Mouse (Mus musculus) layer of hippocampus, adult 8-10 months (tissue): ENCODE measurements around the gene Hectd1. TPM values are rescaled to one million over a fixed set of nuclear protein-coding genes. Genes with fewer than 3 reads are reported as not detected.

Source experiments
- DNase-seq, 2 experiments: peaks; one replicate each; pipeline ENCODE4 v3.0.0; 2022; ENCODE audit warnings: low spot score in 2 of 2
- total RNA-seq, 4 experiments: library from RNA; stranded (reverse); gene quantifications; 2 replicates each; pipeline ENCODE4 v1.2.4; 2022

Gene Hectd1
- total RNA-seq, 4 experiments from 2014 or later: 76.0 to 86.8 (median 83.3) TPM

DNA sequence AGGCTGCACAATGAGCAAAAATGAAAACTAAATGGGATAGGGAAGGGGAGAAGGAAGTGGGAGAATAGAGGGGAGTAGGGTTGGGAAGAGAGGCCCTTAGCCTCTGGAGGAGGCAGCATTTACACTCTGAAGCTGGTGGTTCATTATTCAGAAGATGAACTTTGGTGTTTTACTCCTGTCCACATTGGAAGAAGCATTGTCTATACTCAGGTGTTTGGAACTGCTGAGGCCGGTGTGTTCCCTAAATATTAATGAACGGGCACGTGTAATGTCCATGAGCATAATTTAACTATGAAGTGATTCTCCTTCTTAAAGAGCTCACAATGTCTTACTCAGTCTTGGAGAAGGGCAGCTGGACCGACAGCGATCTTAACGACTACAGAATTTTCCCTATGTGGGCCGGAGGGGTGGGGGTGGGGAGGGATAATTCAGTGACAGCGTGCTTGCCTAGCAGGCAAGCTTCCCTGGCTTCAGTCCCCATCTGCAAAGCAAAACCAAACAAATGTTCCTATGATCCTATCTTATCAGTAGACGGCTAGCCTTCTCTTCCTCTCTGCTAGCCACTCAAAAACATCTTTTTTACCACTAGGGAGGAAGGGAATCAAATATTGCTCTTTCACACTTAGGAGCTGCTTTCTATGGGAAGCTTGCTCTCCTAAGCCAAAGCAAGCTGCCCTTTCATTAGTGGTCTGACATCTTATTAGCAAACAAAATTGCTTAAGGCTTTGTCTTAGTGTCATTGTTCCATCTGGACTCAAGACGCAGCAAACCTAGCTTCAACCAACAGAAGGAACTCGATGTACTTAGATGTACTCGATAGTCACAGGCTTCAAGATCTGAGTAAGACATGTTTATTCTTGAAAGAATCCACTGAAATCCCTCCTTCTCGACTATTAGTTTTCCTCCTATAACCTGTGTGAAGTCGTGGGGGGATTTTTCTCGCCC is 14.5 kb upstream of the Hectd1 start:
- DNase-seq: no peak

DNA sequence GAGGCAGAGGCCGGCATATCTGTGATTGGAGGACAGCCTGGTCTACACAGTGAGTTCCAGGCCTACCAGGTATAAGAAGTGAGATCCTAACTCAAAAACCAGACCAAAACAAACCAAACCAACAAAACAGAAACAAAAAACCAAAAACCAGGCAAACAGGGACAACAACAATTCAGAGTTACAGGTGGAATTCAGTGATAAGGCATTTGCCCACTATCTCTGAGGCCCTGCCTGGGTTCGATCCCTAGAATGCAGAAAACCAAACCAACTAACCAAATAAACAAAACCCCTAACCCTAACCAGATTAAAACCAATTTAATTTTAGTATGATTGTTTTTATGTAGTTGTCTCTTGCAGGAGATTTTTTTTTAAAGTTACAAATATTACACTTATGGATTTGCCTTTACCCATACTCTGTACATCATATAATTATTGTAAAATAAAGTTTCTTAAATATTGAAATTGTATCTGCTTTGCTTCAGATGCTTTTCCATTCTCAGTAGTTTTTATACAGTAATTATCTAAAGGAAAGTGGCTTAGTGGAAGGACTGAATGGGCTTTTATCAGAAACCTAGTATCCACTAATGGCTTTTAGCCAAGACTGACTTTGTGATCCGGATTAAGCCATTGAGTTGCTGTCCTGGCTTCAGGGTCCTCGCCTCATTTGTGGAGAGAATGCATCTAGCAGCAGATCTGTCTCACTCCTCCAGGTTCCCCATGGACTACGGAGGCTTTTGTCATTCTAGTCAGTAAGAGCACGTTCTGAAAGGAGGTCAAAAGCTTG is 12.9 kb upstream of the Hectd1 start:
- no peak for DNase-seq

DNA sequence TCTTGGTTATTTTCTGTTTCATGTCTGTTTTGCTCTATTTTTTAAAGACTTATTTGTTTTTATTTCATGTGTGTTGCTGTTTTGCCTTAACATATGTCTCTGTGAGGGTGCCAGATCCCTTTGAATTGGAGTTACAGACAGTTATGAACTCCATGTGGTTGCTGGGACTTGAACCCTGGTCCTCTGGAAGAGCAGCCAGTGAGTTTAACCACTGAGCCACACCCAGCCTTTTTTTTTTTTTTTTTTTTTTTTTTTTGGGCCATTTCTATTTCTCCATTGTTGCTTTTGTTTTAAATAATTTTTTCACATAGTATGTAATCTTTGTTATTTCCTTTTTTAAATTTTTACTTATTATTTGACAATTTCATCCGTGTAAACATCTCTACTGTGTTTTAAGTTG is 10.5 kb upstream of the Hectd1 start:
- no peak for DNase-seq

DNA sequence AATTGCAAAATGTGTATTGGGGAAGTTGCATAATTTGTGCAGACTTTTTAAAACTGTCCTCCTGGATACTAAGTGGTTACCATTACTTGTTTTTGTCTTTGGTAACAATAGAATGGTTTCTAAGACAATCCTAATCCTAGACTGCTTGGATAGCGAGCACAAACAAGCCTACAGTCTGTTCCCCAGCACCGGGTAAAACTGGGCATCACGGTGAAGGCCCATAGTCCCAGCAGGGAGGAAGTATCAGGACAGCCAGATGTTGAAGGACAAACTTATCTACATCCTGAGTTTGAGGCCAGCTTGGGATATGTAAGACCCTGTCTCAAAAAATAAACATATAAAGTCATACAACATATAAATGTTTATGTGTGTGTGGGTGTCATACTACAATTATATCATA is 5.9 kb upstream of the Hectd1 start:
- no peak for DNase-seq

DNA sequence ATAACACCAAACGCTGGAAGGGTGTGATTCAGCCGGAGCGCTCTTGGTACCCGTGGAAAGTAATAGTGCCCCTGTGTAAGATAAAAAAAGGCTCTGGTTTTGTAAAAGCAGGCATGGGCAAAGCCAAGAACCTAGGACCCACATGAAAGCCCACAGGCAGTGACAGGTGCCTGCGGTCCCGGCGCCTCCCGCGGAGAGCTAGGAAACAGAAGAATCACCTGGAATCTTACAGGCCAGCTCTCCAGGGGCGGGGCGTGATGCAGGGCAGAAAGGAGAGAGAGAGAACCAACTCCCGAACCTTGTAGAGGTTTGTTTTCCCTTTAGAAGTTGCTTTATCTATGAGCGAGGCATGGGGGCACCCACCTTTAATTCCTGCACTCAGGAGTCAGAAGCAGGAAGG is 2.6 kb upstream of the Hectd1 start:
- no peak for DNase-seq

DNA sequence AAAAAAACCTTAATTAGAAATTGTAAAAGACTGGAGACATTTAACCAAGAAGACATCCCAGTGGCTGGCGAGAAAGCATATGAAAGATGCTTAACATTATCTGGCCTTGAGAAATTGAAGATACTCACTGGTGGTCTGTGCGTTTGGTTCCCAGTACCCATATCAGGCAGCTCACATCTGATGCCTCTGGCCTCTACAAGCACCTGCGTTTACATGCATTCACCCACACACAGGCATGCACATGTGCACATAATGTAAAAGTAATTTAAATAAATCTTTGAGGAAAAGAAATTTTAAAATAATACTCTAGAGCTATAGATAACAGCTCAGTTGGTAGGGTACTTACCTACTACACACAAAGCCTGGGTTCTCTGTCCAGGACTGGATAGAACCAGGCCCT is 2.0 kb upstream of the Hectd1 start:
- DNase-seq: no peak

DNA sequence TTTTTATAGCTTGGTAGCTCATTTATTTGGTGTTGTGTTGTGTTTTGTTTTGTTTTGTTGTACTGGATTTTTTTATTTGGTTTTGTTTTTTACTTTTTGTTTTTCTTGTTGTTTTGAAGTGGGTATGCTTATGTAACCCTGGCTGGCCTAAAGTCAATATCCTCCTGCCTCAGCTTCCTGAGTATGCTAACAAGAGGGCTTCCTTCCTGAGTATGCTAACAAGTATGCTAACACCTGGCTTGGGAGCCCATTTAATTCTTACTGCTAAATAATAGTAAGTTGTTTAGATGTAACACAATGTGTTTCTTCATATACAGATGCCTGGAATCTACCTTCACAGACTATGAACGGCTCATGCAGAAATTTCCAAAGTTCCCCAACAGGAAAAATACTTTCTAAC is 1.3 kb upstream of the Hectd1 start:
- DNase-seq: no peak

DNA sequence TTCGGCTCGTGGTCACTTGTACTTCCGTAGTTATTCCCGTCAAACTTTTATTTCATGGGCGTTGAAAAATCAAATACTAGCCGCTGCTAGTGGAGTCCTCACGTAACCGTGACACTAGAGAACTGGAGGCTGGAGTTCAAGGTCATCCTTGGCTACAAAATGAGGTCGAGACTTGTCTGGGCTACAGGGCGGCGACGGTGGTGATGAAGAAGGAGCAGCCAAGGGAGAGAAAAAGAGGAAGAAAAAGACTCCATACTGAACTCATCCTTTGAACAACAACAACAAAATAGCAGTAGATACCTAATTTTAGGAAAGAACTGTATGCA is 704 bp upstream of the Hectd1 start:
- DNase-seq: no peak

DNA sequence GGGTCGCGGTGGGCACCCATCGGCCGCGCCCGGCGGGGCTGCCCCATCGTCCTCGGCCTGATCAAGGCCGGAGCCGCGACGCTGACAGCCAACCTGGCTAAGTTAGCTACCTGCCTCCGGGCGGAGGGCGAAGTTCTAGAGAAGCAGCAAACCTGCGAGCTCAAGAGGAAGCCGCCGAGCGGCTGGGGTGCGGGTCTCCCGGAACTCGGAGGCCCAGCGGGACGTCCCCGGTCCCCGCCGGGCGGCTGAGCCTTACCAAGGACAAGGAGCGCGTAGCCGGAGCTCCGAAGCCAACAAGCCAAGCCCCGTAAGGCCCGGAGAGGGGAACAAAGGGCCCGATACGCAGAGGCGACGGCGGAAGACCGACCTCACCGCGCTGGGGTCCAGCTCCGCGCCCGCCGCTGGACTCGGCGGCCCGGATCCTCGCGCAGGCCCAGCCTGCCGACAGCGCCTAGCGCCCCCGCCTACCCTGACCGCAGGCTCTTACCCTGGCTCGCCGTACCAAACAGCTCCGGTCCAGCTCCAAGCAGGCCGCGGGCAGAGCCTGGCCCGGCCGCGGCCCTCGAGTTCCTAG is 533 bp downstream of the Hectd1 start:
- DNase-seq: no peak

DNA sequence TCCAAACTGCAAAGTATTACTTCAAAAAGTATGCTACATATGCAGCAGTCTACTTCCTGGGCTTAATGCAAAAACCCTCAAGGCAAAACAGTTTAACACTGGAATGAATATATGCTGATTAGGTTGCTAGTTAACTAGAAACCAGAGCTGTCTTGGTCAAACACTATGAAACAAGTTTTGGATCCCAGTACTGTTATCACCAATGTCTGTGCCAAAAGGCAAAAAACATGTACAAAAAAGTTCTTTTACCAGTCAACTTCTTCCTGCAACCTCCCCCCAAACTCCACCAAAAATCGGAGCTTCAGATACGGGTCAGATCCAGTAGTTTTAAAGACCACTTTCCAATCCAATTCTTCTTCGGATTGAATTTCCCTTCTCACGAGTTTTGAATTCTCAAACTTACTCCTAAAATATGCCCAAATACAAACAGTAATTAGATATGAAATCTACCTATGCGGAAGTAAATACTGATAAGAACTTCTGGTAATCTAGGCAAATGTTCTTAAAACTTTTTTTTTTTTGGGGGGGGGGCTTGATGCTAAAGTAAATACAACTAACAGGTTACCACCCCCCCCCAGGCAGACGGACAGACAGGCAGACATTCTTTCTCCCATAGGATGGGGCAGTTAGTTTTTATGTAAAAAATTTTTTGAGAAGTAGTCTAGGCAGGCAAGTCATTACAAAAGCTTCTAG is 1.2 kb downstream of the Hectd1 start:
- DNase-seq: no peak

DNA sequence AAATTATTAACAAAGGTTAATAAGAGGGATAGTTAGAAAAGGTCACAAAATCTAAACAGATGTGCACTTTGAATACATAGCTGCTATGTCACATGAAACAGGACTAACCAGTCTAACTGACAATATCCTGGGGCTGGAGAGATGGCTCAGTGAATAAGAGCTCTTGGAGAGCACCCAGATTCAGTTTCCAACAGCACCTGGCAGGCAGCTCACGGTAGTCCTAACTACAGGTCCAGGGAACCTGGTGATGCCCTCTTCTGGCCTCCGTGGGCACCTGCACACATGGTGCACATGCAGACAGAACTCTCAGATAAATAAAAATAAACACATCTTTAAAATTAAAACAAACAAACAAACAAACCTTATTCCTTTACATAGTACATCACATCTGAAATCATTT is 4.0 kb downstream of the Hectd1 start:
- DNase-seq: no peak

DNA sequence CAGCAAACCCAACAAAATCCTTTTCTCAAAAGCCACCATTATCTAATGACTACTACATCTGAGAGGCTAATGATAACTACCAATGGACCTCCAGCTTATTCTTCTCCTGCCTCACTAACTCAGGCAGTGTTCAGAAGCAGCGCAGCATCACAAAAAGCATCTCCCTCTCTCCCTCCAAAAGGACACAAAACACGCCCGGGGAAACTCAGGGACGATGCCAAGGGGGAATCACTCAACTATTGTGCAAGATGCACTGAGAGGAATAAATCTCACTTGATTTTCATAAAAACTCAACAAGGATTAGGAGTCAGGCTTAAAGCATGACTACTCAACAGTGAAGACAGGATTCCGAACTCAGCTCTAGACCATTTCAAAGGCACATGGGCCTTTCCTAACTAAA is 6.0 kb downstream of the Hectd1 start:
- DNase-seq: no peak

DNA sequence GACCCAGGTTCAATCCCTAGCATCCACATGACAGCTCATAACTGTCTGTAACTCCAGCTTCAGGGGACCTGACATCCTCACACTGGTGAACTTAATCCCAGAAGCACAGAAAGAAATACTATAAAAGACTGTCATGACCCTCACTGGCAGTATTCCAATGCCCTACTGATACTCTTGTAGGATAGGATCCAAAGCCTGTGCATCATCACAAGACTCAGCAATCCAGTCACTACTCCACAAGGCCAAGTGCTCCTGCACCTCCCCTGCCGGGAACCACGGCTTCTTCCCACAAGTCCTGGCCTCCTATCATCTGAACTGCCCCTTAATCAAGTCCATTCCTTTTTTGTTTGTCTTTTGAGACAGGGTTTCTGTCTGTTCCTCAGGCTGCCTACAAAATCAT is 6.5 kb downstream of the Hectd1 start:
- DNase-seq: no peak

DNA sequence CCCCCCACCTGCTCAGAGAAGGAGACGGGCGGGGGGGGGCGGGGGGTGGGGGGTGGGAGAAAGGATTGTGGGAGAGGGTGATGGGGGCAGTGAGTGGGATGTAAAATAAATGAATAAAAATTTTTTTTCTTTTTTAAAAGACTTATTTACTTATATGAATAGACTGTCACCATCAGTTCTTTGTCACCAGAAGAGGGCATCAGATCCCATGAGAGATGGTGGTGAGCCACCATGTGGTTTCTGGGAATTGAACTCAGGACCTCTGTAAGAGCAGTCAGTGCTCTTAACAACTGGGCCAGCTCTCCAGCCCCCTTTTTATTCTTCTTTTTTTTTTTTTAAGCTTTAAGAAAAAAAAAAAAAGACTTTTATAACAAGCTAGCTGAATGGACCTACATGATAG is 7.1 kb downstream of the Hectd1 start:
- DNase-seq: no peak

DNA sequence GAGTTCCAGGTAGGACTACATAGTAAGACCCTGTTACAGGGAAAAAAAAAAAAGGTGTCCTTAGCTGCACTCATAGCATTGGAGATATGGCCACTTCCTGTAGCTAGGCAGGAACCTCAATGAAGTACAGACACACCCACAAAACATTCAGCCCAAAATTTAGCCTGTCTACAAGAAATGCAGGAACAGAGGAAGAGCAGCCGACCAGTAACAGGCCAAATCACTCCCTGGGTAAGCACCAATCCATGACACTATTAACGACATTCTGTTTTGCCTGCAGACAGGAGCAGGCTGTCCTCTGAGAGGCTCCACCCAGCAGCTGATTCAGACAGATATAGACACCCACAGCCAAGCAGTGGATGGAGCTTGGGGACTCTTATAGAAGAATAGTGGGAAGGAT is 8.1 kb downstream of the Hectd1 start:
- DNase-seq: no peak

DNA sequence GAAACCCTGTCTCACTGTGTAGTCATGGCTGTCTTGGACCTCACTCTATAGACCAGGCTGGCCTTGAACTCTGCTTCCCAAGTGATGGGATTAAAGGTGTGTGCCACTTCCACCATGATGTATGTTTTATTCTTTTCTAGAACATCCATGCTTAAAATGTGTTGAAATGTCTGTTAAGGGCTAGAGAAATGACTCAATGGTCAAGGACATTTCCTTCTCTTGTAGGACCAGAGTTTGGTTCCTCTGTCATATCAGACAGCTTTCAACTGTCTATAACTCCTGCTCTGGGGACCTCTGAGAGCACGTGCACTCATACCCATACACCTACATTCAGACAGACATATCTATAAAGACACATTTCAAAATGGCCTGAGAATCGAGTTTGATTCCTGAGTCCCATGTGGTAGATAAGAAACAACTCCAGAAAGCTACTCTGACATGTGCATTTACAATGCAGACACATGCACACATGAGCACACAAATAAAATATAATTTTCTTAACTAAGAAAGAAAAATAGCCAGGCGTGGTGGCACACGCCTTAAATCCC is 9.3 kb downstream of the Hectd1 start:
- no peak for DNase-seq

DNA sequence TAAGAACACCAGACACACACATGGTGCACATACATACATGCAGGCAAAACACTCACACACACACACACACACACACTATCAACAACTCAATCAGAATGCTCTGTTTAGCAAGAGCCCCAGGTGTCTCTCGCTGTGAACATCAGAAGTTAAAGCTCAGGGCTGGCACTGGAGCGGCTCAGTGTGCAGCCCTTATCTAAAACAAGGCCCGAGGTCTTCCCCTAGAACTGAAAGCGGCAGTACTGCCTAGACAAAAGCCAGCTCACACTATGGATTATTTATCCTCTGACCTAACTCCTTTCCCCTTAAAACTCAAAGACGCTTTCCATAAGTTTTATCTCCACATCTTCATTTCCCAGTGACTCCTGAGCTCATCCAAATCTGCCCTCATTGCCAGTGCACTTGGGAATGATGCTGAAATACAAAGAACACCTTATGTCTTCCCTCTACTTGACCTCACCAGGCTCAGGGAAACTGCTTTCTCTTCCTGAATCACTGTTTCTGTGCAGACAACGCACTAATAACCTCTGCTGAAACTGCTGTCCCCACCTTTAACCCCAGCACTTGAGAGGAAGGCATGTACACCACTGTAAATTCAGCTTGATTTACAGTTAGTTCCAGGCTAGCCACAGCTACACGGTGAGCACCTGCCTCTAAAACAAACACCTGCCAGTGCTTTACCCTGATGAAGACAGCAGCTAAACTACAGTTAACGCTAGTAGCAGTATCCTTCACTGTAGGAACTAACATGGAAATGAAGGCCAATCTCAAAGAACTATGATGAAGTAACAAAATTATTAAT is 11.3 kb downstream of the Hectd1 start:
- DNase-seq: no peak

DNA sequence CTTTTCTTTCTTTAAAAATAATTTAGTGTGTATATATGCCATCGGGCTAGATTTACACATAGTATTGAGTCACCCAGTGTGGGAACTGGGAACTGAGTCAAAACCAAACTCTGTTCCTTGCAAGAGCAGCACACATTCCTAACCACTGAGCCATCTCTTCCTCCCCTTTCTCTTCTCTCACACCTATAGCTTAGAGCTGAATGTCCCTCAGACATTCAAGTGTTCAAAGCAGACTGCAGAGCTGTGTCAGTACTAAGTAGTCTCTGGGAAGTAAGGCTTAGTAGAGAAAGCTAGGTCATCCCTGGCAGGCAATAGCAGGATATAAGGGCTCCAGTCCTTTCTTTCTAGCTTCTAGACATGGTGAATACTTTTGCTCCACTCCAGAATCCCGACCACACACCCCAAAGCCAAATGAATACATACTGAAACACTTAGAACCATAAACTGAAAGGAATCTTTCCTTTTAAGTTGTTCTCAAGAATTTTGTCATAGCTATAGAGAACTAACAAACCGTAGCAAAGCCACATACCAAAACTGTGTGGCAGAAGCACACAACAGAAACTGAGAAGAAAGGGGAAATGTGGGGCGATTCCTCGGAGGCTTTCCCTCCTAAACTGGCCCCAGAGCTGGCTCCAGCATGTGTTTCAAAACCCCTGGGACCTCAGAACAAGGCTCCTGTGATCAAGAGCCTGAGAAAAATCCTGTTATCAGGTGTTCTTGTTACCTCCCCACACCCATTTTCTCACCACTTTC is 17.8 kb downstream of the Hectd1 start:
- DNase-seq: no peak

DNA sequence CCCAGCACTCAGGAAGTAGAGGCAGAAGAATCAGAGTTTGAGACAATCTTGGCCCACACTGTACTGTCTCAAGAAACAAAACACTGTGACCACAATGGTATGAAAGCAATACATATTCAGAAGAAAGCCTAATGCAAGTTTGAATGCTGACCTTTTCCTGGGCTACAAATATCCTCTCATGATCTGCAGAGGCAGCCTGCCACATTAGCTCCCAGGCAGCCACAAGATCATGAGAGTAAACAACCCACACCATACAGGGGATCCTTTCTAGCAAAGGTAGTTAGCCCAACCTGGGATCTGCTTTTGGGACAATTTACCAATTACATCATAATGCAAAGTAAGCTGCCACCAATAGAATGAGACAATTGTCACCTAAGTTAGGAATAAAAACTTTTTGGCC is 18.8 kb downstream of the Hectd1 start:
- no peak for DNase-seq

DNA sequence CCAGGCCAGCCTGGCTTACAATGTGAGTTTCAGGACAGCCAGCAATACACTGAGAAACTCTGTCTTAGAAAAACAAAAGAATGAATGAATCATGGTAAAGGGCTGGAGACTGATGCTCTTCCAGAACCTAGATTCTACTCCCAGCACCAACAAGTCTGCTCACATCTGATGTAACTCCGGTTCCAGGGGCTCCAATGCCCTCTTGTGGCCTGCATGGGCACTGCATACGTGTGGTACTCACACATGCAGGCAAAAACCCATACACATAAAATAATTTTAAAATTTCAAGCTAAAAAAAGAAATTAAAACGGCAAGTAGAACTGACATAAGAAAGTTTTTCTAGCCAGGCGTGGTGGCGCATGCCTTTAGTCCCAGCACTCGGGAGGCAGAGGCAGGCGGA is 44.5 kb downstream of the Hectd1 start:
- DNase-seq: no peak
